Mouse (Mus musculus): ENCODE measurements at regions not wholly inside any gene's neighbourhood (a gene's known extent, or its start where the extent isn't known, plus 50 kb on each side); places are given as distances from the start of the nearest gene placed in this dataset.

- DNase-seq = no peak
Observed at GRCm38 (mm10) chr1:92338589-92338988, 135.1 kb downstream of the Ndufa10 start.

GRCm38 (mm10) chr1:92337450-92337849 is 136.2 kb downstream of the Ndufa10 start:
- no peak for DNase-seq

- no peak for DNase-seq
Observed at GRCm38 (mm10) chr1:92332248-92332584, 136.7 kb upstream of the Hdac4 start.

DNA sequence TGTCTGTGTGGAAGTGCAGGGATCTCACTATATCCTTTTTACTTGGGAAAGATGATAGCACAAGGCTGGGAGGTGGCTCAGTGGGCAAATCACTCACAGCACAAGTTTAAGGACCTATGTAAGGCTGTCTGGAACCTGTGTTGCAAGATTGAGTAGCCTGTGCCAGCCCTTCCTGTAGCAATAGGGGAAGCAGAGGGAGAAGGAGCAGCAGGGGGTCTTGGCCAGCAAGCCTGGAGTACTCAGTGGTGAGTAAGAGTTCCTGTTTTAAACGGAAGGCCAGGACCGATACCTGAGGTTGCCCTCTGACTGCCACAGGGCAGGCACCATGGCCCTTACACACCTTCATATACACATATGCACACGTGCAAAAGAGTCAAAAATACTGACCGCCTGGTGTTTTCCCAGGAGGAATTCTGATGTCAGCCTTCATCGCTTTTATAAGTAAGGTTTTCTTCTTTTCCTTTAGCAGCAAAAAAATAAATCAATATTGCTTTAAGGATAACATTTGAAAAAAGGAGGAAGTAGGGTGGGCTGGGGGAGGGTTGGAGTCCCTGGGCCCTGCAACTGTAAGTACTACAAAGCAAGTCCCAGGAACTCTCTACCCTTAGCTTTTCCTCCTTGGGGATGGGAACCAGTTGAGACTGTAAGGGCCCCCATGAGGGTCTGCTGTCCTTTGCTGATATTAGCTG is 136.2 kb upstream of the Hdac4 start:
- no peak for DNase-seq

- no peak for DNase-seq
Observed at GRCm38 (mm10) chr1:92330181-92330580, 134.7 kb upstream of the Hdac4 start.

DNA sequence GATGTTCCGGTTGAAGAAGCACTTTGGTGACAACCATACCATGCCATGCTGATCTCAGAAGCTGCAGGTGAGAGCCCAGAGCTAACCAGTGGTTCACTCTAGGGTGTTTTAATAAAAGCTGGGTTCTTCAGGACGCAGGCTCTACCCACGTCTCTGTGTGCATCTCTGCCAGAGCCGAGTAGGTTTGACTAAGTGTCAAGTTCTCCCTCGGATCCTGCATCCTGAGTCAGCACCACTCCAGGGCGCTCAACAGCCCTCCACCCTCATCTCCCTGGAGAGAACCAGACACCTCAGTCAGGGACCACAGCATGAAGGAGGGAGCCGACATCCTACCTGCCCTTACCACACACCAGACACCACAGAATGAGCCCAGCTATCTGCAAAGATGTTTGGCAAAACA is 134.0 kb upstream of the Hdac4 start:
- DNase-seq = no peak

- DNase-seq = no peak
Observed at GRCm38 (mm10) chr1:92327141-92327540, 131.6 kb upstream of the Hdac4 start.

GRCm38 (mm10) chr1:92325281-92325680 is 129.8 kb upstream of the Hdac4 start:
- no peak for DNase-seq

DNA sequence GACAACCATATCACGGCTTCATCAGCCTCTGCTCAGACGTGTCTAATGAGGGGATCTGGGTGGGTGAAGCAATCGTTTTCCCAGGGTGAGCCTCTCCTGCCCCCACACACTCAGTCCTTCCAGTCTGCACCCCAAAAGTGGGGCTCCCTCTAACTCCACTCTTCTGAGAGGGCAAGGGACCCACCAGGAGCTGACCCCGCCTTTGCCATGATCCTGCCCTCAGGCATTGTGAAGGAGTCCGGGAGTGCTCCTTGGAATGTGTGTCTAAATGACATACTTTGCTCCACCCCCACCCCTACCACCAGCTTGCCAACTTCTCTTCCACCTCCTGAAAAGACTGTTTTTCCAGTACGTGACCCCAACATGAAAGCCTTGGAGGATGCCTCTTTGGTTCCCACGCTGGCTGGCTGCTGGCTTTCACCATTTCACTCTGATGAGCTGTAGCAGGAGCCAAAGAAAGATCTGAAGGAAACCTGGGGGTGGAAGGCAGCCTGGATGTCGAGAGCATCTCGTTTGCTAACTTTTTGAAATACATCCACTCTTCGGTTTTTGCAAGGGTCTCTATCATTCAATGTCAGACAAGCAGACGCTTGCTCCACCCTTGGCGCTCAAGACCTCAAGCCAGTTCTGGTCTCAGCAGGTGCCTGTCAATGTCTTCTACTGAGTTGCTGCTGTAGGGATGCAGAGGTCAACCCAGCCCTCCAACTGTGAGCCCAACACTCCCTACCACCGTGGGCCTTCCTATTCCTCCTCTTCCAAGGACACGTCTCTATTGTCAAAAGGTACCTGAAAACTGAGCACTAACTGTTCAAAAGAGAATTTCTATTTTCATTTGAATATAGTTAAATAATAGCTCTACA is 128.8 kb upstream of the Hdac4 start:
- no peak for DNase-seq

- DNase-seq = no peak
Observed at GRCm38 (mm10) chr1:92317131-92317530, 121.6 kb upstream of the Hdac4 start.

DNA sequence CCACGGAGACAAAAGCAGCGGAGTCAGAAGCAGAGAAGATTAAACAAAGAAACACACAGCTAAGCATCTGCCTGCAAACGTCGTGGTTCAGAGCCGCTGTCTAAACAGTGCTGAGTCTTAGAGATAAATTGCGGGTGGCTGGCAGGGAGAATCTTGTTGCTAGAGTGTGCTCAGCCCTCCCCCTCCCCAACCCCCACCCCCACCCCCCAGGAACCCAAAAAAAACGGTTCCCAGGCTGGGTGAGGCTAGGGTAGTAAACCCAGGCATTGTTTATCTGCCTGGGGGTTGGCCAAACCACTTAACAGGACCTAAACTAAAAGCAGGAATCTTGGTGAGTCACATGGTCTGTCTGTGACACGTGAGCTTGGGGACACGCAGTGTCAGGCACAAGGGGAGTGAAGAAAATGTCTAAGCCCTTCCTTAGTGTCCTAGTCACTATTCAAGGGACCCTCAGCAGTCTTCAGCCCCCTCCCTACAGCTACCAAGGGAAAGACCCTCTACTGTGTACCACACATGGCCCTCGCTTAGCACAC is 120.8 kb upstream of the Hdac4 start:
- no peak for DNase-seq

DNA sequence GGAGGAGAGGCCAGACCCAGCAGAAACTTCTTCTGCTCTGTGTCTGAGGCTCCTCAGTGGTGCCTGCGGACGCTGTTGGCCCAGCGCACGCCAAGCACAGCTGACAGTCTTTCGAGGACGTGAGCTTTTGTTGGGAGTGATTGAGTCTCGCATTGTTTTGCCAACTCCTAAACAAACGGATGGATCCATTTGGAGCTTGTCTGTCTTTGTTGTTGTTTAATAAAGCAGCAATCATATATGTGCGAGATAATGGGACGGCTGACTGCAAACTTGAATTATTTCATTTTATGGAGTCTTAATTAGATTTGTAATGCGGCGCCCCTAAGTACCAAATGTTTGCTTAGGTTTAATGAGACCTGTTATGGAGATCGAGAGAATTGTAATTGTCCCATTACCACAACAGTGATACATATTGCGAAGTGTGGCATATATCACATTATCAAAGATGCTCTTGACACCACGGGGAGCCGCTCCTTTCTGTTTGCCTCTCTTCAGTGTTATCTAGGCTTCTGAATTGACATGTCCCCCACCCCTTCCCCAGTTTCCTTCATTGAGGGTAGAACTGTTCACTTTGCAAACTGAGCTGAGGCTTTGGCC is 117.6 kb upstream of the Hdac4 start:
- DNase-seq = no peak

DNA sequence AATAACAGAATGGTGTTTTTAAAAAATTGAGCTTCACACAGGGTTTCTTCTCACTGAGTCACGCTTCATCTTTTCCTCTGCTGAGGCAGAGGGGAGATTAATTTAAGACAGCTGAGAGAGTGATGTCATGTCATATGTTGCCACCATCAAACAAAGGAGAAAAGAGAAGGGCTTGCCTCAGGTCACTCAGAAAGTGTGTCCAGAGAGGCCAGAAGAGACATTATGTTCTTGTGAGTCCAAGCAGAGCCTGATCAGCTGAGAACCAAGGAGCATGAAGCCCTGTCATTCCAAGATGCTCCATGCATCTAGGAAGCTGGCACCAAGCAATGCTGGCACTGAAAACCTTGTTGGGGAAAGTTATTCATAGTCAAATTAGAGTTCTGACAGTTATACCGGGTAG is 114.4 kb upstream of the Hdac4 start:
- DNase-seq = peak; percentile 33

DNA sequence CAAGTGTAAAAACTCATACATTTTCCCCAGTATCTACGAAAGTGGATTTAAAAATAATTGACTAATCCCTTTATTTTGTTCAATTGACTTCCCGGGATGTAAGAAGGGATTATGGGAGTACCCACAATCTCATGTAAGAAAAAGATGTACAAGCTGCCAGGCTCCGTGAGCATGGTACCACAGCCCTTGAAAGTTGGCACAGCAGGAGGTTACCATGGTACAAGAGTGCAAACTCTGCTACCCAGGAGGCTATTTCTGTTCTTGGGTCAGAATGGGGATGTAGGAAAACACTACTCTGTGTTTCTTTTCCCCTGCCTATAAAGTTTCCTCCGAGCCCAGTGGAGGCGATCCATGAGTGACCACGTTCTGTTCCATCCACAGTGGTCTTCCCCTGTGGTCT is 113.9 kb upstream of the Hdac4 start:
- no peak for DNase-seq

GRCm38 (mm10) chr1:92308537-92308936 is 113.0 kb upstream of the Hdac4 start:
- DNase-seq = no peak

GRCm38 (mm10) chr1:92306042-92306441 is 110.5 kb upstream of the Hdac4 start:
- DNase-seq = no peak

DNA sequence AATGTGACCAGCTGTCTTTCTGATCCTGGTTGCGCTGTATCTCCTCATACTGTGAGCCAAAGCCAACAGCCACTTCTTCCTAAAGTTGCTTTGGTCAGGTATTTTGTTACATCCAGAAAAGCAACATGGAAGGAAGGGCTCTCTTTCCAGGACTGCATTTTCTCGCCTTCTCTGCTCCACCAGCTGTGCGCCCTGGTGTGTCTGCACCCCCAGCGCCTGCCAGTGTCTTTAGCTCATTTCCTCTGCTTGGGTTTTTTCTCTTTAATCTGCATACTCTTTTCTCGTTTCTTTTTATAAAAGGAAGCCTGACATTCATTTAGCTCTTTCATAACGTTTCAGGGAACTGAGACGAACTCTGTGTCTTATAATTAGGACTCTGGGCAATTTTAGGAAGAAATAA is 103.5 kb upstream of the Hdac4 start:
- DNase-seq = no peak

- DNase-seq = no peak
Observed at GRCm38 (mm10) chr1:92292681-92293380, 97.3 kb upstream of the Hdac4 start.

GRCm38 (mm10) chr1:92286966-92287342 is 91.5 kb upstream of the Hdac4 start:
- no peak for DNase-seq

DNA sequence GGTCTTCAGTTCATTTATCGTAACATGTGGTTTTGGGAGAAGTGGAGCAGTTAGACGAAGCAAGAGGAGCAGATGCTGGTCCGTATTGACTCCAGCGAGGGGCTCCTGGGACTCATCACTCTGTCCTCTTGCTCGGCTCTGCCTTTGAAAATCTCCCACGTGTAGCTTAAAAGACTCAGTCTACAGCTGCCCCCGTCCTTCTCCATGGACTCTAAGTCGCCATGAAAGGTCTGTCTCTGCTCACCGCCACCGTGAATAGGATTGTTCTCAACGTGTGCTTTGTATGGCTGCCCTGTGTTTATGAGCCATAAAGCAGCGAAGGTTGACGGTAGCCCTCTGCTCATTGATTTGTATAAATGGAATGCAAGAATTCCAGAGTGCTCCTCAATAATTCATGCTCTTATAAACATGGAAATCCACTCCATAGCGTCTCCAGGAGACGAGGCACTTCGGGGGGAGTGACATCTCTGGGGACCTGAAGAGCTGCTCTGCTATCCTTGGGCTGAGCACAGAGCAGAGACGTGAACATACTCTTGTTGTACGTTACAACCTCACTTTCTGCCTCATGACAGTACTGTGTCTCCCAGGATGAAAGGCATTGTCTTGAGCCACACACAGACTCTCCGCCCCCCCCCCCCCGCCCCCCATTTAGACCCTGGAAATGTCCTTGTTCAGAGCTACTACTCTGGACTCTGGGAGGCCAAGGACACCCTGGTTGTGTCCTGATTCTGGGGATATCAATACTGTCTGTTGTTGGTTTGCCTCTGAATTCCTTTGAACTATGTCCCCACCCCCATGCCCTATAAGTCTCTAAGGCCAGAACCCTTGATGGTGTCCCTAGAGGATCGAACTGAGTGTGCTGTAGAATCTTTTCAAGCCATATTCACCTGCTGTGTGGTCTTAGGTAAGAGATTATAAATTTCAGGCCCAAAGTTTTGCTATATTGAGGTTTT is 90.8 kb upstream of the Hdac4 start:
- no peak for DNase-seq

GRCm38 (mm10) chr1:92284155-92284554 is 88.7 kb upstream of the Hdac4 start:
- DNase-seq = no peak

DNA sequence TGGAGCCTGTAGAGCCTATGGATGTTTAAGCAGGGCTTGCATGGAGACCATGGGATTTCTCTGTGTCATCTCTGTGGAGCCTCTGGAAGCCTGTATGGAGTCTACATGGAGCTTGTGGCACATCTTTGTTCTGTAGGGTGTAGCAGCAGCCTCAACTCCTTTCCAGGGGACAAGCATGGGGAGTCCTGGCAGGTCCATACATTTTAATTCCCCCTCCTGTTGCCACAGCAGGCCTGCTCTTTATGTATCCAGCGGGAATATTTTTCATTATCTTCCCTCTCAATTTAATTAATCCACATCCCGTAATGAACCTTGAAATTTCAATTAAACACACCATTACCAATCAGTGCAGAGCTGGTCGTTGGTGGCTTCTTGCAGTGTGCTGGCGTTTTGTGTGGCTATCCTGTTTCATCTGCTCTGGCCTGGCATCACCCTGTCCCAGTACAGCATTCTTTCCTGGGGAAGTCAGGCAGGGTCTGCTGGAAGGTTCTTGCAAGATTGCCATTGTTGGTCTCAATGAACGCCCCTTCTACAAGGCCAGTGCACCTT is 81.8 kb upstream of the Hdac4 start:
- no peak for DNase-seq

Measured in right cerebral cortex, postnatal 4 days (tissue).